Mouse (Mus musculus): ENCODE data around the gene Olfr971.
"Not testable (repeated sequence)": the region's sequence is repeated elsewhere in the genome, so short reads cannot be mapped to it uniquely, and the experiment has no call there.

The Olfr971 gene

GRCm38 (mm10) chr9:39836576-39836975 lies at the start of gene Olfr971:
Gene Olfr971, plus strand, starts transcription at chr9:39836876.
- DNase-seq (ENCODE audit: low read depth, low spot score): not testable (repeated sequence)

- no peak for DNase-seq (ENCODE audit: low read depth, low spot score)
These were observed 46.1 kb upstream of the Olfr971 start, which contains the start of gene Olfr969 for GRCm38 (mm10) chr9:39790558-39790957. Gene Olfr969, plus strand, starts transcription at chr9:39790945.

GRCm38 (mm10) chr9:39808560-39808959 lies 28.1 kb upstream of the Olfr971 start, which contains the start of gene Olfr970:
Gene Olfr970, plus strand, starts transcription at chr9:39808860.
- no peak for DNase-seq (ENCODE audit: low read depth, low spot score)

- no peak for DNase-seq (ENCODE audit: low read depth, low spot score)
These were observed 29.4 kb downstream of the Olfr971 start, which contains the start of gene Olfr972 for GRCm38 (mm10) chr9:39866122-39866521. Gene Olfr972, plus strand, starts transcription at chr9:39866422.

- DNase-seq (ENCODE audit: low read depth, low spot score): not testable (repeated sequence)
These were observed 35.3 kb downstream of the Olfr971 start for GRCm38 (mm10) chr9:39871986-39872385.

- DNase-seq (ENCODE audit: low read depth, low spot score): not testable (repeated sequence)
These were observed 41.1 kb downstream of the Olfr971 start for GRCm38 (mm10) chr9:39877541-39878396.

Data from retina, adult 2 months (tissue).